Mouse (Mus musculus) layer of hippocampus, adult 2 months (tissue): ENCODE results near the gene Gm5431. TPM values are rescaled to one million over a fixed set of nuclear protein-coding genes. Genes with fewer than 3 reads are reported as not detected.
"Not testable (repeated sequence)": the region's sequence is repeated elsewhere in the genome, so short reads cannot be mapped to it uniquely, and the experiment has no call there.

Source experiments
- DNase-seq, 2 experiments: peaks; one replicate each; pipeline ENCODE4 v3.0.0; 2022; ENCODE audit warnings: low spot score in 2 of 2
- H3K27ac ChIP-seq: fragments of 200-600 bp; 2 replicates; pipeline ENCODE4 v1.8.1; 2022
- H3K4me3 ChIP-seq: fragments of 200-600 bp; 2 replicates; pipeline ENCODE4 v1.8.1; 2022; ENCODE audit warnings: mild to moderate bottlenecking
- CTCF ChIP-seq: fragments of 200-600 bp; conservative IDR thresholded peaks from 2 replicates; pipeline ENCODE4 v1.8.1; 2022; ENCODE audit warnings: antibody characterized with exemption, mild to moderate bottlenecking, moderate library complexity
- total RNA-seq, 2 experiments: library from RNA; stranded (reverse); gene quantifications; 2 replicates each; pipeline ENCODE4 v1.2.3; 2021

The Gm5431 gene
- total RNA-seq, 2 experiments from 2014 or later = 0.12 to 0.38 TPM

DNA sequence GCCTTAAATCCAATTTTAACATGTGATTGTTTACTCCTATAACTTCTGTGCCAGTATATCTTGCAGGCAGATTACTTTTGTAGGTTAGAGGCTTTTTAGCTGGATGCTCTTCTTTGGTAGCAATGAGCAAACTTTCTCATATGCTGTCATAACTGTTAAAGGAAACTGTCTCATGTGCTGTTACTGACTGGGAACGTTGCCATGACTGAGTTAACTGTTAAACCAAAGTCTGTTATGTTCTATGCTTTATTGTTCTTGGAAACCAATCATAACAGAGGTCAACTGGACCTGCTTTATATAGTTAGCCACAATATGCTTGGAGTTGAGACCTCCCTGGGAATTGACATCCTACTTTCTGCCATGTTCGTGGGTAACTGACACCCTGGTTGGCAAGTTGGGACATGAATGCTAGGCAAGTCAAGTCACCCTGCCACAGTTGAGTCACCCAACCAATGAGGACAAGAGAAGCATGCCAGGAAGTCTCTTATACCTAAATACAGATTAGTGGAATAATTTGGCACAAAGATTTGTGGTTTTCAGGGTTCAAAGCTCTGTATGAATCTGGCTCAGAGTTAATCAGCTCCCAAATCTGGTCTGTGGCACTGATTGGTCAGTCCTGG is 3.1 kb downstream of the Gm5431 start:
- TF ChIP-seq CTCF = no peak
- H3K4me3 ChIP-seq = no peak overlapping the region
- no peak for DNase-seq

DNA sequence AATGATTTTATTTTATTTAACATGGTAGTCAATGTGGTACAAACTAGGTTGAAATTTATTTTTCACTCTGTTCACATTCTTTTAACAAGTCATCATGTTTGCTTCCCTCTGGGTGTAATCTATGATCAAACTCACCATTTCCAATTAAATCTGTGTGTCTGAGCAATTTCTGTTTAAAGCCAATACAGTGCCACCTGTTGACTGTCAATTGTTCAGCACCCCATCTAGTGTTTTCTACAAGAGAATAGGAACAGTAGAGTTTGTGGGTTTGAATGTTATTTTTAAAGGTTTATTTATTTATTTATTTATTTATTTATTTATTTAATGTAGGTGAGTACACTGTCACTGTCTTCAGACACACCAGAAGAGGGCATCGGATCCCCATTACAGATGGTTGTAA is 25.3 kb downstream of the Gm5431 start:
- no peak overlapping the region for H3K27ac ChIP-seq
- peak; percentile 46 for TF ChIP-seq CTCF
- no peak for DNase-seq
- H3K4me3 ChIP-seq = no peak overlapping the region

More for the DNA sequence above, 3.1 kb downstream of the Gm5431 start:
- no peak overlapping the region for H3K27ac ChIP-seq

DNA sequence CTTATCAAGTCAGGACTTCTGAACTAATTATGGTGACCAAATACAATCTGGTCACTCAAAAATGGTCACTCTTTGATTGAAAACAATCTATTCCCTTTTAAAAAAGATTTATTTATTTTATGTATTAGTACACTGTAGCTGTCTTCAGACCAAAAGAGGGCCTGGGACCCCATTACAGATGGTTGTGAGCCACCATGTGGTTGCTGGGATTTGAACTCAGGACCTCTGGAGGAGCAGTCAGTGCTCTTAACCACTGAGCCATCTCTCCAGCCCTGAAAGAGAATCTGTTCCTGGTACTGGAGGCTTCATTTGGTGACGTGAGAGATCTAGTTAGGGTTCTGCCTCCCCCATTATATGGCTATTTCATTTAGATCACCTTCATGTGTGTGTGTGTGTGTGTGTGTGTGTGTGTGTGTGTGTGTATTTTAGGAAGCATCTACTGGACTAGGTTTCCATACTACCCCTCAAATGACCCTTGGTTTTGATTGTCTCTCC is 26.6 kb downstream of the Gm5431 start:
- not testable (repeated sequence) for H3K4me3 ChIP-seq, H3K27ac ChIP-seq, DNase-seq

- Histone ChIP-seq H3K4me3 (no peak overlapping the region), H3K27ac (no peak overlapping the region)
- peak; percentile 53 to 66 for DNase-seq
- TF ChIP-seq CTCF = peak; percentile 91
These were observed 27.5 kb downstream of the Gm5431 start for GRCm38 (mm10) chr11:48874465-48874864.

DNA sequence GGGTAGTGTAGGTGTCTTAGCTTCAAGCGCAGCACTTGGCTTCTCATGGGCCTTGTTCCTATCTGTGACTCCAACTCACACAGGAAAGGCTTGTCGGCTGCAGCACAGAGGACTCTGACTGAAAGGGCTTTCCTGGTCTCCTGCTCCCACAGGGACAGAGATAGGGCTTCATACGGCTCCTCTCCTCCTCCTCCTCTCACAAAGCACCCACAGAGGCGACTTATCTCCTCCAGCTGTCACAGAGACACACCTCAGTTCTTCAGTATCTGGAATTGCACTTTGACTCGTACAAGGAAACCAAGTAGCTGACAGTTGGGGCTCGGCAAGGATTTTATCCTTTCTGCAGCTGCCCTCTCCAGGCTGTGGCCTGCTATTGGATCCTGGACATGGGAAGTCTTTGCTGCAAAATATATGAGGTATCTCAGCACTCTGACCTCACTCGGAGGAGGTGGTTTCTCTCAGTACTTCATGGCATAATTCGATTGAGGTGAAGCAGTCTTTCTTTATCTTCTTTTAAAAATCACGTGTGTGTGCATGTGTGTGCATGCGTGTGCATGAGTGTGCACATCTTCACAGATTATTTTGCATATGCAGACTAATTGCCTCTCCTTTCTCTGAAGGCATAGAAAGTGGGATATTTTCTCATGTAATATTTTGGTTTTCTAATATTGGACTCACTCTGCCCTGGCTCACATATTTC is 28.3 kb downstream of the Gm5431 start:
- no peak overlapping the region for H3K4me3 ChIP-seq
- no peak for TF ChIP-seq CTCF
- no peak for DNase-seq
- no peak overlapping the region; the same call in 1 of the 2 replicates for H3K27ac ChIP-seq

DNA sequence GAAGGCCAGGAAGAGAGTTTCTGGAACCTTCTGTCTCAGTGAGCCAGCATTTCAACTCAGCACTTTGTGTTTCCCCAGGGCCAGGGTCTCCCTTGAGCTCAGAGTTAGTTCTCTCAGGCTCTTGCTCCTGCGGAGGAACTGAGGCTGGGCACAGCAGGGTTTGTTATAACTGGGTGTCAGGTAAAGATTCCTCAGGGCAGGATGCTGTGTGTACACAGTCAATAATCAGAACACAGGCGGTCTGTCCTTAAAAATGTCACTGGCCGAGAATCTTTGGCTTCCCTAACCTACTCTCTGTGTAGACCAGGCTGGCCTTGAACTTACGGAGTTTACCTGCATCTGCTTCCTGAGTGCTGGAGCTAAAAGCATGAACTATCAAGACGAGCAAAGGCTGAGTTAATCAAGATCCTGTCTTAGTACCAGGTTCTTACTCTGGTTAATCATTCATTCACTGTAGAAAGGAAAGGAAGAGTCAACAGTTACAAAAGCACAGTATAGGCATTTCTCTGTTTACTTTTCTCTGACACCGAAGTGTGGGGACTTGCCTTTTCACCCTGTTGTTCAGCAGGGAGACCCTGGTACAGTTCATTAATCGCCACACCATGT is 29.2 kb downstream of the Gm5431 start:
- Histone ChIP-seq H3K4me3 (peak overlapping the region; percentile 65; the same call in 1 of the 2 replicates), H3K27ac (peak overlapping the region; percentile 86)
- DNase-seq = no peak
- no peak for TF ChIP-seq CTCF

GRCm38 (mm10) chr11:48871817-48872541 is 30.0 kb downstream of the Gm5431 start:
- no peak for TF ChIP-seq CTCF
- Histone ChIP-seq H3K27ac (peak overlapping the region; percentile 86), H3K4me3 (peak overlapping the region; percentile 65)
- peak in 1 of 2 experiments; percentile 33 for DNase-seq

DNA sequence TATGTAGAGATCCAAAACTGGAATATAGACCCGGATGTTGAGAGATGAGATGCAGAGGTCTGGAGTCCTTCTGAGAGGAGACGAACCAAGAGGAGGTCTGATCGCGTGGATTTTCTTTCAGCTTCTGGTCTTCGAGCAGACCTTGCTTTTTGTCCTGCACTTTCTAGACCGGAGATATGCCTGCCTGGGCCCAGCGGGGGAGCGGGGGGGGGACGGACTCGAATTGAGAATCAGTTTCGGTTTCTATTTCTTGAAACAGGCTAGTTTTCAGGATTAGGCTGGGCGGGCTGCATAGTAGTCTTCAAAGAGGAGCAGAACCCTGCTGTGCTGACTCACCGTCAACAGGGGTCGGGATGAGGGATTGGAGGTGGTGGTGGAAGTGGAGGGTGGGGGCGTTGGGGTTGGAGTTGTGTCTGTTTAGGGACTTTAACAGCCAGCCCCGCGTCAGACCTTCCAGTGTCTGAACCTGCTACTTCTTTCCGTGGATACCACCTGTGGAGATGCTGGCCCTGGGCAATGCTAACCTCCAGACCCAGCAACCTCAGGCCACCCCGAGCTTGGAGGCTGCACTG is 30.7 kb downstream of the Gm5431 start, which contains the start of gene Irgm1:
Gene Irgm1 (minus strand): TSS at position 483 of the 572 bp plus-strand sequence.
- peak within 1 kb of the TSS; percentile 86 for H3K27ac ChIP-seq
- DNase-seq = peak in 1 of 2 experiments; percentile 37
- peak; percentile 36 for TF ChIP-seq CTCF
- peak within 1 kb of the TSS; percentile 65 for H3K4me3 ChIP-seq

- no peak for TF ChIP-seq CTCF
- DNase-seq = no peak
- Histone ChIP-seq H3K27ac (peak overlapping the region; percentile 86), H3K4me3 (peak overlapping the region; percentile 65)
These were observed 31.2 kb downstream of the Gm5431 start for GRCm38 (mm10) chr11:48870781-48871180.

DNA sequence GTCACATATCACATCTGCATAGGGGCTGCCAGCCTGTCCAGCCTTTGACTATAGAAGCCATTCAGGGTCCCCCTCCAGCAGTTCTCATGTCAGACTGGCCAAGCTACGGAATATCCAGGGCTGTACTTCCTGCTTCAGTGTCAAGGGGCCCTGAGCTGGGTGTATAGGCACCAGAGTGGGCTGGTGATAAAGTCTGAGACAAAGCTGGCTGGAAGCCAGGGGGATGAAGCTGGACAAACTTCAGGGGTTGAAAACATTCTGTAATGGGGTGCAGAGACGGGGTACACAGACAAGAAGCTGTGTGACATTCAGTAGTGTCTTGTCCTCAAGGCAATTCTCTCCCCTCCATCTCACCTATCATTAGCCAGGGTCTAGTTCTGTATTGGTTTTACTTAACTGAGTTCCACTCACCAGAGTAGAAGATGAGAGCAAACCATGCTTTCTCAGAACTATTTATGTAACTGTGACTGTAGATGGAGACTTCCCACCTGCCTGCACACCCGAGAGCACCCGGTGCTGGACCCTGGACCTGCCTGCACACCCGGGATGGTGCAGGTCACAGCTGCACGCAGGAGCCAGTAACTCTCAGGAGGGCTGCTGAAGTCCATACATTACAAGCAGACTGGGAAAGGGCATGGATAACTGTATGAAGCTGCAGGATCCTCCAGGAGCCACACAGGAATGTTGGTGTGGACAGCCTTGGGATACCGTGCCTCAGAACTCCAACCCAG is 32.5 kb downstream of the Gm5431 start:
- H3K27ac ChIP-seq = no peak overlapping the region
- no peak for TF ChIP-seq CTCF
- DNase-seq = no peak
- peak overlapping the region; percentile 65 for H3K4me3 ChIP-seq

GRCm38 (mm10) chr11:48866481-48866880 is 35.5 kb downstream of the Gm5431 start:
- Histone ChIP-seq H3K4me3 (no peak overlapping the region), H3K27ac (no peak overlapping the region)
- TF ChIP-seq CTCF = no peak
- no peak for DNase-seq

DNA sequence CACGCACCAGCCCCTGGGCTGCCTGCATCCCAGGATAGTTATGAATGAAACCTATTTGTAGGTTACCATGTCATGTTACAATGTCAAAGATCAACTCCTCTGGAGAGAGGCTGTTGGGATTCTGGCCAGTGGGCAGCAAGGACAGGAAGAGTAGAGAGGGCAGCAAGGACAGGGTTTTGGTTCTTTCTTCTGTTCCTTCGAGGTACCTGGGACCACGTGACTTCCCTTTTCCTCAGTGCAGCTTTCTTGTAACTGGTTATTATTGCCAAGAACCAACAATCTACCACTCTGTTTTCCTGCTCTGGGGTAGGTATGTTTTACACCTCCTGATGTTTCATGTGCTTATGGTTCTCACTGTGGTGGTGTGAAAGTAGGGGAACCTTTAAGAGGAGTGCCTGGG is 38.2 kb downstream of the Gm5431 start:
- H3K4me3 ChIP-seq = no peak overlapping the region
- DNase-seq = no peak
- no peak for TF ChIP-seq CTCF

More for the DNA sequence above, 38.2 kb downstream of the Gm5431 start:
- no peak overlapping the region for H3K27ac ChIP-seq
